Mouse (Mus musculus): ENCODE data around the gene Prkn. TPM values are rescaled to one million over a fixed set of nuclear protein-coding genes. Genes with fewer than 3 reads are reported as not detected.

Prkn gene
- polyA plus RNA-seq, 1 experiment from 2014 or later = 5.7 TPM

- Histone ChIP-seq H3K4me1 (ENCODE audit: control insufficient read depth, insufficient read depth, low read depth, low read length) (peaks cover 6% of the 10 kb centered on the region), H3K27ac (ENCODE audit: low read depth, low read length) (no peak overlapping the region), H3K27me3 (replicated peaks; ENCODE audit: control insufficient read depth, insufficient read depth, low read length) (no peaks in the 10 kb centered on the region; the same call in 1 of the 2 replicates), H3K9me3 (ENCODE audit: control insufficient read depth, low read length) (no peaks in the 10 kb centered on the region), H3K4me2 (ENCODE audit: low read length) (no peak overlapping the region), H3K4me3 (ENCODE audit: low read length) (no peak overlapping the region), H3K9ac (ENCODE audit: low read depth, low read length) (no peak overlapping the region), H3K36me3 (ENCODE audit: control insufficient read depth, insufficient read depth, low read length) (no peaks in the 10 kb centered on the region)
- peak; percentile 73; the same call in 1 of the 2 replicates for ATAC-seq
- 48% methylated on average over 8 of the region's 8 CpGs for WGBS
Measured at GRCm38 (mm10) chr17:11260663-11261062, 420.5 kb downstream of the Prkn start.

- H3K4me1 ChIP-seq (ENCODE audit: control insufficient read depth, insufficient read depth, low read depth, low read length) = peaks cover 6% of the 10 kb centered on the region
- H3K27ac ChIP-seq (ENCODE audit: low read depth, low read length) = no peak overlapping the region
- no peak overlapping the region for H3K4me3 ChIP-seq (ENCODE audit: low read length)
- 53% methylated on average over 5 of the region's 5 CpGs for WGBS
- no peaks in the 10 kb centered on the region; the same call in 1 of the 2 replicates for H3K27me3 ChIP-seq (replicated peaks; ENCODE audit: control insufficient read depth, insufficient read depth, low read length)
- no peak overlapping the region for H3K4me2 ChIP-seq (ENCODE audit: low read length)
- no peak overlapping the region for H3K9ac ChIP-seq (ENCODE audit: low read depth, low read length)
- no peaks in the 10 kb centered on the region for H3K9me3 ChIP-seq (ENCODE audit: control insufficient read depth, low read length)
- no peaks in the 10 kb centered on the region for H3K36me3 ChIP-seq (ENCODE audit: control insufficient read depth, insufficient read depth, low read length)
- no peak for ATAC-seq
Measured at GRCm38 (mm10) chr17:11261679-11262078, 421.5 kb downstream of the Prkn start.

GRCm38 (mm10) chr17:11267951-11268350 is 427.8 kb downstream of the Prkn start:
- WGBS = 92% methylated on average over 4 of the region's 4 CpGs
- ATAC-seq = no peak
- no peak overlapping the region for H3K27ac ChIP-seq (ENCODE audit: low read depth, low read length)
- H3K4me3 ChIP-seq (ENCODE audit: low read length) = no peak overlapping the region
- no peaks in the 10 kb centered on the region for H3K27me3 ChIP-seq (replicated peaks; ENCODE audit: control insufficient read depth, insufficient read depth, low read length)
- no peak overlapping the region for H3K9ac ChIP-seq (ENCODE audit: low read depth, low read length)
- H3K4me2 ChIP-seq (ENCODE audit: low read length) = no peak overlapping the region
- no peaks in the 10 kb centered on the region for H3K9me3 ChIP-seq (ENCODE audit: control insufficient read depth, low read length)
- no peaks in the 10 kb centered on the region for H3K4me1 ChIP-seq (ENCODE audit: control insufficient read depth, insufficient read depth, low read depth, low read length)
- no peaks in the 10 kb centered on the region for H3K36me3 ChIP-seq (ENCODE audit: control insufficient read depth, insufficient read depth, low read length)

- no peaks in the 10 kb centered on the region for H3K9me3 ChIP-seq (ENCODE audit: control insufficient read depth, low read length)
- H3K9ac ChIP-seq (ENCODE audit: low read depth, low read length) = no peak overlapping the region
- H3K4me1 ChIP-seq (ENCODE audit: control insufficient read depth, insufficient read depth, low read depth, low read length) = no peaks in the 10 kb centered on the region
- H3K4me3 ChIP-seq (ENCODE audit: low read length) = no peak overlapping the region
- H3K4me2 ChIP-seq (ENCODE audit: low read length) = no peak overlapping the region
- no peaks in the 10 kb centered on the region for H3K36me3 ChIP-seq (ENCODE audit: control insufficient read depth, insufficient read depth, low read length)
- H3K27me3 ChIP-seq (replicated peaks; ENCODE audit: control insufficient read depth, insufficient read depth, low read length) = no peaks in the 10 kb centered on the region
- no peak overlapping the region for H3K27ac ChIP-seq (ENCODE audit: low read depth, low read length)
- 82% methylated on average over 4 of the region's 4 CpGs for WGBS
- ATAC-seq = no peak
Measured at GRCm38 (mm10) chr17:11270179-11270578, 430.0 kb downstream of the Prkn start.

GRCm38 (mm10) chr17:11271876-11272275 is 431.7 kb downstream of the Prkn start:
- Histone ChIP-seq H3K4me1 (ENCODE audit: control insufficient read depth, insufficient read depth, low read depth, low read length) (no peaks in the 10 kb centered on the region), H3K4me3 (ENCODE audit: low read length) (no peak overlapping the region), H3K27me3 (replicated peaks; ENCODE audit: control insufficient read depth, insufficient read depth, low read length) (no peaks in the 10 kb centered on the region), H3K27ac (ENCODE audit: low read depth, low read length) (no peak overlapping the region), H3K4me2 (ENCODE audit: low read length) (no peak overlapping the region), H3K9ac (ENCODE audit: low read depth, low read length) (no peak overlapping the region), H3K9me3 (ENCODE audit: control insufficient read depth, low read length) (no peaks in the 10 kb centered on the region), H3K36me3 (ENCODE audit: control insufficient read depth, insufficient read depth, low read length) (no peaks in the 10 kb centered on the region)
- no peak for ATAC-seq

GRCm38 (mm10) chr17:11284246-11284645 is 444.1 kb downstream of the Prkn start:
- H3K4me1 ChIP-seq (ENCODE audit: control insufficient read depth, insufficient read depth, low read depth, low read length) = no peaks in the 10 kb centered on the region
- no peaks in the 10 kb centered on the region for H3K27me3 ChIP-seq (replicated peaks; ENCODE audit: control insufficient read depth, insufficient read depth, low read length)
- ATAC-seq = no peak
- H3K36me3 ChIP-seq (ENCODE audit: control insufficient read depth, insufficient read depth, low read length) = no peaks in the 10 kb centered on the region
- WGBS = 82% methylated on average over 4 of the region's 4 CpGs
- no peaks in the 10 kb centered on the region for H3K9me3 ChIP-seq (ENCODE audit: control insufficient read depth, low read length)
- no peak overlapping the region for H3K4me2 ChIP-seq (ENCODE audit: low read length)
- H3K27ac ChIP-seq (ENCODE audit: low read depth, low read length) = no peak overlapping the region
- no peak overlapping the region for H3K4me3 ChIP-seq (ENCODE audit: low read length)
- H3K9ac ChIP-seq (ENCODE audit: low read depth, low read length) = no peak overlapping the region

- no peak overlapping the region for H3K4me3 ChIP-seq (ENCODE audit: low read length)
- H3K9me3 ChIP-seq (ENCODE audit: control insufficient read depth, low read length) = no peaks in the 10 kb centered on the region
- no peak overlapping the region for H3K4me2 ChIP-seq (ENCODE audit: low read length)
- no peaks in the 10 kb centered on the region for H3K4me1 ChIP-seq (ENCODE audit: control insufficient read depth, insufficient read depth, low read depth, low read length)
- no peak overlapping the region for H3K27ac ChIP-seq (ENCODE audit: low read depth, low read length)
- no peak overlapping the region for H3K9ac ChIP-seq (ENCODE audit: low read depth, low read length)
- H3K27me3 ChIP-seq (replicated peaks; ENCODE audit: control insufficient read depth, insufficient read depth, low read length) = no peaks in the 10 kb centered on the region
- H3K36me3 ChIP-seq (ENCODE audit: control insufficient read depth, insufficient read depth, low read length) = no peaks in the 10 kb centered on the region
- no peak for ATAC-seq
- 92% methylated on average over 3 of the region's 3 CpGs for WGBS
Measured at GRCm38 (mm10) chr17:11290183-11290582, 450.0 kb downstream of the Prkn start.

- no peak overlapping the region for H3K9ac ChIP-seq (ENCODE audit: low read depth, low read length)
- no peaks in the 10 kb centered on the region for H3K4me1 ChIP-seq (ENCODE audit: control insufficient read depth, insufficient read depth, low read depth, low read length)
- H3K4me3 ChIP-seq (ENCODE audit: low read length) = no peak overlapping the region
- 51% methylated on average over 9 of the region's 9 CpGs for WGBS
- no peak overlapping the region for H3K27ac ChIP-seq (ENCODE audit: low read depth, low read length)
- no peak overlapping the region for H3K4me2 ChIP-seq (ENCODE audit: low read length)
- H3K9me3 ChIP-seq (ENCODE audit: control insufficient read depth, low read length) = peaks cover 8% of the 10 kb centered on the region
- no peak for ATAC-seq
- no peaks in the 10 kb centered on the region for H3K36me3 ChIP-seq (ENCODE audit: control insufficient read depth, insufficient read depth, low read length)
- no peaks in the 10 kb centered on the region for H3K27me3 ChIP-seq (replicated peaks; ENCODE audit: control insufficient read depth, insufficient read depth, low read length)
Measured at GRCm38 (mm10) chr17:11303116-11303515, 462.9 kb downstream of the Prkn start.

- Histone ChIP-seq H3K4me1 (ENCODE audit: control insufficient read depth, insufficient read depth, low read depth, low read length) (no peaks in the 10 kb centered on the region), H3K27me3 (replicated peaks; ENCODE audit: control insufficient read depth, insufficient read depth, low read length) (no peaks in the 10 kb centered on the region), H3K9me3 (ENCODE audit: control insufficient read depth, low read length) (no peaks in the 10 kb centered on the region), H3K9ac (ENCODE audit: low read depth, low read length) (no peak overlapping the region), H3K4me3 (ENCODE audit: low read length) (no peak overlapping the region), H3K36me3 (ENCODE audit: control insufficient read depth, insufficient read depth, low read length) (no peaks in the 10 kb centered on the region), H3K4me2 (ENCODE audit: low read length) (no peak overlapping the region), H3K27ac (ENCODE audit: low read depth, low read length) (no peak overlapping the region)
- no peak for ATAC-seq
- WGBS = 14% methylated on average over 1 of the region's 1 CpGs
Measured at GRCm38 (mm10) chr17:11309843-11310242, 469.7 kb downstream of the Prkn start.

GRCm38 (mm10) chr17:11314163-11314562 is 474.0 kb downstream of the Prkn start:
- H3K9ac ChIP-seq (ENCODE audit: low read depth, low read length) = no peak overlapping the region
- H3K27ac ChIP-seq (ENCODE audit: low read depth, low read length) = no peak overlapping the region
- H3K4me1 ChIP-seq (ENCODE audit: control insufficient read depth, insufficient read depth, low read depth, low read length) = no peaks in the 10 kb centered on the region
- WGBS = 69% methylated on average over 2 of the region's 2 CpGs
- H3K27me3 ChIP-seq (replicated peaks; ENCODE audit: control insufficient read depth, insufficient read depth, low read length) = no peaks in the 10 kb centered on the region
- H3K36me3 ChIP-seq (ENCODE audit: control insufficient read depth, insufficient read depth, low read length) = no peaks in the 10 kb centered on the region
- no peak overlapping the region for H3K4me3 ChIP-seq (ENCODE audit: low read length)
- no peak for ATAC-seq
- no peak overlapping the region for H3K4me2 ChIP-seq (ENCODE audit: low read length)
- H3K9me3 ChIP-seq (ENCODE audit: control insufficient read depth, low read length) = no peaks in the 10 kb centered on the region
